Mouse (Mus musculus) right cerebral cortex, postnatal 14 days (tissue): ENCODE measurements at regions not wholly inside any gene's neighbourhood (a gene's known extent, or its start where the extent isn't known, plus 50 kb on each side); places are given as distances from the start of the nearest gene placed in this dataset.

Source experiments
- DNase-seq: peaks from one replicate; pipeline ENCODE4 v3.0.0; 2022

DNA sequence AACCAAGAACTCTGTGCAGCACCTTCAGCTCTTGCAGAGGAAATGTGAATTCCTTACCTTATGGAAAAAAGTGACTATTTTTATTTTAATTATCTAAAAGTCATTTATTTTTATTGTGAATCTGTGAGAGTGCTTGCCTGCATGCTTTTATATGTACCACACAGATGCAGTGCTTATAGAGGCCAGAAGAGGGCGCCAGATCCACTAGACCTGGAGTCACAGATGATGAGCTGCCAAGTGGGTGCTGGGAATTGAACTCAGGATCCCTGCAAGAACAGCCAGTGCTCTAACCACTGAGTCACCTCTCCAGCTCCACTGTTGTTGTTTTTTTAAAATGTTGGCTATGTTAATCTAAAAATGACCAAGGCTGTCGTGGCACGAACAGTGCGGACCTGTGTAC lies 153.7 kb upstream of the Zfp64 start:
- DNase-seq: no peak

- peak; percentile 28 for DNase-seq
These were observed 152.7 kb upstream of the Zfp64 start for GRCm38 (mm10) chr2:169108037-169108436.

DNA sequence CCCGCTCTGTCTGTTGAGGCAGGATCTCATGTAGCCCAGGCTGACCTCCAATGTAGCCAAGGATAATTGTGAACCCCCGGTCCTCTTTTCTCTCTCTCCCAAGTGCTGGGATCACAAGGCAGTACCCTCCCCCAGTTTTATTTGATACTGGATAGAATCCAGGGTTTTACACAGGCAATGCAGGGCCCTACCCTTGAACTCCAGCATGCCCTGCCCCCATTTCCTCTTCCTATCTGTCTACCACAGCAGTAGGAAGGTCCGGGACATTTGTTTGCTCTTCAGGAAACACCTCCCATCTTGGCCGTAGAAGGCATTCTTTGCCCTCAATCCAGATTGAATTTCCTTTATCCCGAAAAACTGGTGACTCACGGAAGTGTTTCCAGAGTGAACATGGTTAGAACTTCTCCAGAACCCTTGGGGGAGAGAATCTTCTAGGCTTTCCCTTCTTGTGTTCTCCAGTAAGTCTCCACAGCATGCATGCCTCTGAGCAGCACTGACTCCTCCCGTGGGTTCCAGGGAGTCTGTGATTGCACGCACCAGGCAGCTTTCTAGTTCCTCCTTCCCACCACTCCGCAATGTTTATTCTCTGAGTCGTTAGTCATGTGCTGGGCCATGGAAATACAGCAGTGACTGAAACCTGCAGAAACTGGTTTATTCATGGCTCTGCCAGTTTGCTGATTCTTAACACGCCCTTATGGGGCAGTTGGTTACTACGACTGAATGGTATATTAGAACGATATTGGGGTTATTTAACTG lies 146.3 kb upstream of the Zfp64 start:
- no peak for DNase-seq

DNA sequence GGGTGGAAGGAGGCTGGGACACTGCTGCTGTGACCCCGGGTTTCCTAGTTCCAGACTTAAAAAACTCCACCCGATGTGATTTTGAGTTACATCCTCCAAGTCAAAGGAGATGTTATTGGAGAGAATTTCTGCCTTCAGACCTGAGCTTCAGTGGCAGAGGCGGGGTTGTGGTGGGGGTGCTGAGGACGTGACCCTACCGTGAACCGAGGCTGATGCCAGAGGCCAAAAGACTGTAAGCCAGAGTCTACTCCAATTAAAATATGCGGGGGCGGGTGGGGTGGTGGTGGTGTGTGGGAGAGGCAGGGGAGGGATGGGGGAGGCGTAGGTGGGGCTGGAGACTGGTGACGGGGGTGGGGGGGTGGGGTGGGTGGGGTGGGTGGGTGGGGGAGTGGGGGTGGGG lies 145.1 kb upstream of the Zfp64 start:
- DNase-seq: no peak

DNA sequence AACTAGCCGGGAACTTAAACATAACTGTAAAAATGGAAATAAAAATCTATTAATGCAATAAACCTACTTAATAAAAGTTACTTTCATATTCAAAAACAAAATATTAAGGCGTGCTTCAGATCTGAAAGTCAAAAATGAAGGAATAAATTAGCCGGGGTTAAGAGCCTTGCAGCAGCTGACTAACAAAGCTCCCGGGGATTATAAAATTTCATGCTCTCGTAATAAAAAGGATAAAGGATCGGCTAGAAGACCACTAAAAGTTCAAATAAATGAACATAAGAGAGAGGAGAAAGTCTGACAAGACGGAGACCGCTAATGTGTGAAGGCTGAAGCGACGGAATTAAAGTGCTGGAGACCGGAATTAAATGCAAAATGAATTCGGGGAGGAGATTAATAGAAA lies 144.3 kb upstream of the Zfp64 start:
- DNase-seq: no peak

DNA sequence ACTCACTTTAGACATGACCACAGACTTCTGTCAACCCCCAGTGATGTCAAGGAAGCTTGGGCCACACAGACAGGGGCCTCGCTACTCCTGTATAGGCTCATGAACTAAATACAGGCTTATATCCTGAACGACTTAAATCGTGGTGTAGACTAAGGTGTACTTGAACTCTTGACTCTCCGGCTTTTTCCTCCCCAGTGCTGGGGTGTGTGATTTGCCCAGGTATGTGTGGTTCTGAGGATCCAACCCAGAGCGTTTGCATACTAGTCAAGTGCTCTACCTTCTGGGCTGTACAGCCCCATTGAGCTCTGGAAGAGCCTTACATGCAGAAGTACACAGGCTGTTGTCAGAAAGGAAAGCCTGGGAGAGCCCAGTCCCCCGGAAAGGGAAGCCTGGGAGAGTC lies 143.2 kb upstream of the Zfp64 start:
- no peak for DNase-seq

GRCm38 (mm10) chr2:169094011-169094754 lies 138.8 kb upstream of the Zfp64 start:
- DNase-seq: no peak

DNA sequence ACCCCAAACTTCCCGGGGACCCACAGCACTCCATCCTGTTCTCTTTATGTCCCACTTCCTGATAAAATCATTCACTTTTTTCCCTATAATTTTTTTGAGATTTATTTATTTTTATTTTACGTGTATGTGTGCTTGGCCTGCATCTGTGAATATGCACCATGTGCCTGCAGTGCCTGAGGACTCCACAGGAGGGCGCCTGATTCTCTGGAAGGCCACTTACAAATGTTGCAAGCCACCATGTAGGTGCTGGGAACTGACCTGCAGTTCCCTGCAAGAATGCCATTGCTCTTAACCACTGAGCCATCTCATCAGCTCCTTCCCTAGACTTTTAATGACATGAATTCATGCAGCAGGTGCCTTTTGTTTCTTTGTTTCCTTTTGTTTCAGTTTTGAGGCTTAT lies 134.9 kb upstream of the Zfp64 start:
- no peak for DNase-seq

GRCm38 (mm10) chr2:169088870-169089484 lies 133.6 kb upstream of the Zfp64 start:
- DNase-seq: peak; percentile 10

DNA sequence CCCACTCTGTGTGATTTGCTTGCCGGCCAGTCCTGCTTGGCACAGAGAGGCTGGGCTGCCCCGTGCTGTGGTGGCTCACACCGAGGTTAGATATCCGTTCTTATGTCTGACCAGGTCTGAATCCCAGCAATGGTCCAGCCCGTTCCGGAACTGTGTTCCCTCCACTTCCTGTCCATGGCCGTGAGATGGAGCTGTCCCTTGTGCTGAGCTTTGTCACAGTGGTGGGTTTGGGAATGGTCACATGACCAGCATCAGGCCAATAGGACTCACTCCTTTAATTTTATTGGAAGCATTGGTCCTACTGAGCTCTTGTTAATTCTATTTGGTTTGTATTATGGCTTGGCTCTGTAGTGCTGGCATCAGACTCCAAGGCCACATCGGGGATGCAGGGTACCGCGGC lies 132.9 kb upstream of the Zfp64 start:
- DNase-seq: no peak

- no peak for DNase-seq
These were observed 115.9 kb upstream of the Zfp64 start for GRCm38 (mm10) chr2:169071267-169071666.

DNA sequence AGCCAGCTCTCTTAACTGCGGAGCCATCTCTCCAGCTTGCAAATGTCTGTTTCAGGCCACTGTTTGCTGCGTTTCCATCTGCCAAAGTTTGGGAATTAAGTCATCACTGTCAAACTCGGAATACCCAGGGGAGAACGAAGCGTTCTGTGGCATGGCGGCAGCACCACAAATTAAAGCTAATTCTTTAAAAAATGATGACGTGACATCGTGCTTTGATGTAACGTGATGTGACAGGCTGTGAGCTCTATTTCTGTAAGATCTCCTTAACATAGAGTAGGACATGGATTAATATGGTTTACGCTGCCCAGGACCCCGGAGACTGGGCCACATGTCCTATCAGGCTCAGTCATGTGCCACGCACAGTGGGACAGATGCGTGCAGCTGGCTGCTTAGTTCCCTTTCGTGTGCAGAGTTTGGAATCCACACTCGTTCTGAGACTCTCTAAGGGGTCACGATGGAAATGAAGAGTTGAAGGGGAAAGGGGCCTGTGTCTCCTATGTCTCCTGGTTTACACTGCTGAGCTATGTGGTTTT lies 109.8 kb upstream of the Zfp64 start:
- no peak for DNase-seq

DNA sequence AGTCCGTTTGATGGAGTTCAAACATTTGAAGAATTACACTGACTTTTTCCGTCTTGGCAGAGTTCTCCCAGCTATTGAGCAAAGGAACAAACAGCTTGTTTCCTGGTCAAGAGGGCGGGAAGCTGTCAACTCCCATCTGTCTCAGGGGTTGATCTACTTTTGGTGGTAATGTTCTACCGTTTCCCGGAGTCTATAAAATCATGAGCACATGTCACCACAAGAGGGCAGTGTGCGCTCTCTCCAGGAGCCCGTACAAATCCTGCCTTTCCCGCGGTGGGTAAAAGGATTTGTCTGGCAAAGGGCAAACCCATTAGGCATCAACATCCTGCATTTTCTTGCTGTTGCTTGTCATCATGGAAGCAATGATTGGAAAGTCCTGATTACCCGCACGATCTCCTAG lies 106.1 kb upstream of the Zfp64 start:
- DNase-seq: peak; percentile 85

DNA sequence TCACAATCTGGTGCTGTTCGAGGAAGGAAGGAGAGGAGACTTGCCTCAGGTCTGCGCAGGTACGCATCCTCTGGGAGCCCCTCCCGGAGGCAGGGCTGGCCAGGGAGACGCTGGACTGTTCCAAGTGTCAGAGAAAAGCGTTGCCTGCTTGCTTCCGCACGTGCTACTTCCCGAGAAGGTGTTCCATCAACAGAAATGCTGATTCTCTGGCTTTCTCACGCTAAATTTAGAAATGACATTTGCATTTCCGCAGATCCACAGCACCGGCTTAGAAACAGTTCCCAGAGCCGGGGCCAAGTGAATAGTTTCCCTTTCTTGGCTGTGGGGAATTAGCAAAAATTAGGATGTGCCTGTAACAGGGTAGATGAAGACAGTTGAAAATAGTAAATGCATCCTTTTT lies 105.1 kb upstream of the Zfp64 start:
- no peak for DNase-seq

- no peak for DNase-seq
These were observed 102.4 kb upstream of the Zfp64 start for GRCm38 (mm10) chr2:169057831-169058230.

DNA sequence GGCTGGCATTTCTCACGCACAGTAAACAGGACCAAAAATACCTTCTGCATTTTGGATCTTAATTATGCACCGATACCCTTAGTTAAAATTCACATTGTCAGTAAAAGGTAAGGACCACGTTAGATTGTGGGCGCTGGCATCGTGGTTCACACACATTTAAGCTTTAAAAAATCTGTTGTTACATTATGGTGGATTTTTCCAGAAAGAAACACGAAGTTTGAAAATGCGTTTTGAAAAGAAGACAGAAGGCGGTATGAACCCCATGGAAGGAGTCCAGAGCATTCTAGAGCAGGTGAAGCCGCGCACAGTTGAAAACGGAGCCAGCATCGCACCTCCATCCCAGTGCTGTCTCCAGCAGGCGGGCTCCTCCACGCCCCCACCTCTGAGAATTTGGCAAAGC lies 94.6 kb upstream of the Zfp64 start:
- DNase-seq: no peak

DNA sequence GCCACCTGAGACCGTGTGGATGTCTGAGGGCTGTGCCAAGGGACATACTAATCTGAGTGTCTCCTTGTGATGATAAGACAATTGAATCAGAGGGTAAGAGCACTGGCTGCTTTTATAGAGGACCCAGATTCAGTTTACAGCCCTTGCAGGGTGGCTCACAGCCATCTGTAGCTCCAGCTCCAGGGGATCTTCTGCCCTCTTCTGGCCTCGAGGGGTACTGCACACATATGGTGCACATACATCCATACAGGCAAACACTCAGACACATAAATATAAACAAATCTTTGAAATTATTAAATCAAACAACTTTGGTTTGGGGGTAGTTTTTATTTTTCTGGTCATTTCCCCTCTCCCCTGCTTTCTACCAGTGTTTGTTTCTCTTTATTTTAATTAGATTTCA lies 86.4 kb upstream of the Zfp64 start:
- no peak for DNase-seq

GRCm38 (mm10) chr2:169037975-169038374 lies 82.6 kb upstream of the Zfp64 start:
- no peak for DNase-seq

- DNase-seq: no peak
These were observed 82.1 kb upstream of the Zfp64 start for GRCm38 (mm10) chr2:169037519-169037918.

DNA sequence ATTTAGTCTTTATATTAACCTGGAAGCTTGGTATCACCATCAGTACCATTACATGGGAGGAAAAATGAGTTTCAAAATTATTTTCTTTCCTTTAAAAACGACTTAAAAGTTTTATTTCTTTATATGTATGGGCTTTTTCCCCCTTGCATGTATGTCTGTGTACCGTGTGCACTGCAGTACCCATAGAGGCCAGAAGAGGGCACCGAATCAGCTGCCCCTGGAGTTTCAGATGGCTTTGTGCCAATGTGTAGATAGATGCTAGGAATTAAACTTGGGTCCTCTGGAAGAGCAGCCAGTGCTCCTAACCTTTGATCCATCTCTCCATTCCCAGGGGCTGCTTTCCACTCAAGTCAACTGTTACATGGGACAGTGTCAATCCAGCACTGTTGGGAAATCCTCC lies 79.9 kb upstream of the Zfp64 start:
- DNase-seq: peak; percentile 18

DNA sequence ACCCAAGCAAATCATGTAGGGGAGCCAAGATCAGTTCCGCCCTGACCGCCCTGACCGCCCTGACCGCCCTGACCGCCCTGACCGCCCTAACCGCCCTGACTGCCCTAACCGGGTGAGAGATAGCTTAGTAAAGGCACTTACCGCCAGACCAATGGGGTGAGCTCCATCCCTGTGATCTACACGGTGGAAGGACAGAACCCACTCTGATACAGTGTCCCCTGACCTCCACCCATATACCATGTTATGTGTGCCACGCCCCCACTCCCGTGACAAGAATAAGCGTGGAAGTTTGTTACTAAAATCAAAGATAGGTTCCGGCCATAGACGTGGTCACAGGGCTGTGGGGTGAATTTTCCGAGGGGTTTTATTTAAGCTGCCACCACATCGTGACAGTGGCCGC lies 78.6 kb upstream of the Zfp64 start:
- no peak for DNase-seq

- DNase-seq: no peak
These were observed 77.8 kb upstream of the Zfp64 start for GRCm38 (mm10) chr2:169033181-169033580.

- no peak for DNase-seq
These were observed 73.2 kb upstream of the Zfp64 start for GRCm38 (mm10) chr2:169028531-169029114.

DNA sequence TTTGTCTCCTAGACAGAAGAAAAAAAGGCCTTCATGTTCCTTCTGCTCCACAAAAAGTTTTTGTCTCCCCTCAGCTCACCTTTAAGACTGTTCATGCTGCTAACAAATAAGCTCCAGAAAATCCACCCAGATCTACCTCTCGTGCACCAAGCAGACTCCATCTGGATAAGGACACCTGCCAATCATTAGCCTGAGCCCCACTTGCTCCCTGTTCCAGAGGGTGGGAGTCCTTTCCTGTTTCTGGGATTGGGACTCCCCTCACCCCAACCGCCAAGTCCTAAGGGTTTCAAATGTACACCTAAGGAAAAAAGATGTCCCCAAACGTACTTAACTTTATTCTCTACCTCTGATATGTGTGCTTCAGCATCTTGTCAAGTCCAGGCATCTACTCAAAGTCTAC lies 63.6 kb upstream of the Zfp64 start:
- DNase-seq: no peak
